Mouse (Mus musculus): ENCODE measurements at regions not wholly inside any gene's neighbourhood (a gene's known extent, or its start where the extent isn't known, plus 50 kb on each side); places are given as distances from the start of the nearest gene placed in this dataset.

- H3K4me2 ChIP-seq (ENCODE audit: low read depth, low read length), result no peak overlapping the region
- ATAC-seq (replicated peaks; ENCODE audit: extremely low read depth, insufficient read depth, low FRiP score), result no peak
- H3K9me3 ChIP-seq (replicated peaks; ENCODE audit: control insufficient read depth, low read length), result no peaks in the 10 kb centered on the region
- no peaks in the 10 kb centered on the region for H3K4me1 ChIP-seq (ENCODE audit: control insufficient read depth, insufficient read depth, low read length)
- no peak overlapping the region for H3K27ac ChIP-seq (ENCODE audit: low read length)
- no peak overlapping the region for H3K9ac ChIP-seq (ENCODE audit: low read length)
- no peak overlapping the region for H3K4me3 ChIP-seq (ENCODE audit: low read length)
- no peaks in the 10 kb centered on the region for H3K27me3 ChIP-seq (ENCODE audit: control insufficient read depth, insufficient read depth, low read length)
- no peaks in the 10 kb centered on the region for H3K36me3 ChIP-seq (ENCODE audit: control insufficient read depth, insufficient read depth)
- WGBS, result 81% methylated on average over 4 of the region's 4 CpGs
Measured at GRCm38 (mm10) chr10:53165036-53165435, 172.4 kb upstream of the Pln start.

GRCm38 (mm10) chr10:53167767-53168166, 169.7 kb upstream of the Pln start:
- Histone ChIP-seq H3K27me3 (ENCODE audit: control insufficient read depth, insufficient read depth, low read length) (no peaks in the 10 kb centered on the region), H3K4me3 (ENCODE audit: low read length) (no peak overlapping the region), H3K27ac (ENCODE audit: low read length) (no peak overlapping the region), H3K4me2 (ENCODE audit: low read depth, low read length) (no peak overlapping the region), H3K9ac (ENCODE audit: low read length) (no peak overlapping the region), H3K4me1 (ENCODE audit: control insufficient read depth, insufficient read depth, low read length) (no peaks in the 10 kb centered on the region), H3K36me3 (ENCODE audit: control insufficient read depth, insufficient read depth) (no peaks in the 10 kb centered on the region), H3K9me3 (replicated peaks; ENCODE audit: control insufficient read depth, low read length) (no peaks in the 10 kb centered on the region)
- ATAC-seq (replicated peaks; ENCODE audit: extremely low read depth, insufficient read depth, low FRiP score), result no peak
- 89% methylated on average over 5 of the region's 5 CpGs for WGBS

GRCm38 (mm10) chr10:53174038-53174564, 163.4 kb upstream of the Pln start:
- Histone ChIP-seq H3K4me3 (ENCODE audit: low read length) (no peak overlapping the region), H3K9me3 (replicated peaks; ENCODE audit: control insufficient read depth, low read length) (no peaks in the 10 kb centered on the region), H3K9ac (ENCODE audit: low read length) (no peak overlapping the region), H3K4me1 (ENCODE audit: control insufficient read depth, insufficient read depth, low read length) (peaks cover 24% of the 10 kb centered on the region), H3K27me3 (ENCODE audit: control insufficient read depth, insufficient read depth, low read length) (no peaks in the 10 kb centered on the region), H3K4me2 (ENCODE audit: low read depth, low read length) (no peak overlapping the region), H3K27ac (ENCODE audit: low read length) (no peak overlapping the region), H3K36me3 (ENCODE audit: control insufficient read depth, insufficient read depth) (no peaks in the 10 kb centered on the region)
- 58% methylated on average over 3 of the region's 3 CpGs for WGBS
- ATAC-seq (replicated peaks; ENCODE audit: extremely low read depth, insufficient read depth, low FRiP score), result no peak

- Histone ChIP-seq H3K4me3 (ENCODE audit: low read length) (no peak overlapping the region), H3K27me3 (ENCODE audit: control insufficient read depth, insufficient read depth, low read length) (no peaks in the 10 kb centered on the region), H3K4me1 (ENCODE audit: control insufficient read depth, insufficient read depth, low read length) (peaks cover 29% of the 10 kb centered on the region), H3K27ac (ENCODE audit: low read length) (peak overlapping the region; percentile 93), H3K4me2 (ENCODE audit: low read depth, low read length) (no peak overlapping the region), H3K36me3 (ENCODE audit: control insufficient read depth, insufficient read depth) (no peaks in the 10 kb centered on the region), H3K9me3 (replicated peaks; ENCODE audit: control insufficient read depth, low read length) (no peaks in the 10 kb centered on the region), H3K9ac (ENCODE audit: low read length) (no peak overlapping the region)
- ATAC-seq (replicated peaks; ENCODE audit: extremely low read depth, insufficient read depth, low FRiP score), result peak; percentile 80
- whole genome bisulfite sequencing, result 39% methylated on average over 2 of the region's 2 CpGs
Measured at GRCm38 (mm10) chr10:53175946-53176345, 161.5 kb upstream of the Pln start.

GRCm38 (mm10) chr10:53178561-53178960, 158.9 kb upstream of the Pln start:
- Histone ChIP-seq H3K27me3 (ENCODE audit: control insufficient read depth, insufficient read depth, low read length) (no peaks in the 10 kb centered on the region), H3K4me1 (ENCODE audit: control insufficient read depth, insufficient read depth, low read length) (peaks cover 37% of the 10 kb centered on the region), H3K36me3 (ENCODE audit: control insufficient read depth, insufficient read depth) (no peaks in the 10 kb centered on the region), H3K9ac (ENCODE audit: low read length) (0 out of 2 replicates have a peak overlapping the region, but pooled peaks have one; percentile 29), H3K9me3 (replicated peaks; ENCODE audit: control insufficient read depth, low read length) (no peaks in the 10 kb centered on the region), H3K4me2 (ENCODE audit: low read depth, low read length) (no peak overlapping the region), H3K4me3 (ENCODE audit: low read length) (no peak overlapping the region), H3K27ac (ENCODE audit: low read length) (peak overlapping the region; percentile 93)
- WGBS, result 61% methylated on average over 6 of the region's 6 CpGs
- ATAC-seq (replicated peaks; ENCODE audit: extremely low read depth, insufficient read depth, low FRiP score), result no peak

GRCm38 (mm10) chr10:53179109-53179508, 158.4 kb upstream of the Pln start:
- peak; percentile 49 for ATAC-seq (replicated peaks; ENCODE audit: extremely low read depth, insufficient read depth, low FRiP score)
- H3K4me1 ChIP-seq (ENCODE audit: control insufficient read depth, insufficient read depth, low read length), result peaks cover 37% of the 10 kb centered on the region
- H3K27ac ChIP-seq (ENCODE audit: low read length), result peak overlapping the region; percentile 93
- no peaks in the 10 kb centered on the region for H3K27me3 ChIP-seq (ENCODE audit: control insufficient read depth, insufficient read depth, low read length)
- H3K4me2 ChIP-seq (ENCODE audit: low read depth, low read length), result no peak overlapping the region
- WGBS, result 25% methylated on average over 6 of the region's 6 CpGs
- H3K9me3 ChIP-seq (replicated peaks; ENCODE audit: control insufficient read depth, low read length), result no peaks in the 10 kb centered on the region
- H3K36me3 ChIP-seq (ENCODE audit: control insufficient read depth, insufficient read depth), result no peaks in the 10 kb centered on the region
- no peak overlapping the region for H3K9ac ChIP-seq (ENCODE audit: low read length)
- H3K4me3 ChIP-seq (ENCODE audit: low read length), result no peak overlapping the region

- ATAC-seq (replicated peaks; ENCODE audit: extremely low read depth, insufficient read depth, low FRiP score), result peak; percentile 52
- peaks cover 34% of the 10 kb centered on the region for H3K4me1 ChIP-seq (ENCODE audit: control insufficient read depth, insufficient read depth, low read length)
- H3K9ac ChIP-seq (ENCODE audit: low read length), result peak overlapping the region; percentile 50
- H3K36me3 ChIP-seq (ENCODE audit: control insufficient read depth, insufficient read depth), result no peaks in the 10 kb centered on the region
- H3K4me3 ChIP-seq (ENCODE audit: low read length), result no peak overlapping the region
- peak overlapping the region; percentile 95 for H3K27ac ChIP-seq (ENCODE audit: low read length)
- peak overlapping the region; percentile 49 for H3K4me2 ChIP-seq (ENCODE audit: low read depth, low read length)
- no peaks in the 10 kb centered on the region for H3K9me3 ChIP-seq (replicated peaks; ENCODE audit: control insufficient read depth, low read length)
- H3K27me3 ChIP-seq (ENCODE audit: control insufficient read depth, insufficient read depth, low read length), result no peaks in the 10 kb centered on the region
- WGBS, result 11% methylated on average over 11 of the region's 11 CpGs
Measured at GRCm38 (mm10) chr10:53180751-53181151, 156.7 kb upstream of the Pln start.

GRCm38 (mm10) chr10:53181413-53181812, 156.1 kb upstream of the Pln start:
- no peaks in the 10 kb centered on the region for H3K36me3 ChIP-seq (ENCODE audit: control insufficient read depth, insufficient read depth)
- peak overlapping the region; percentile 50 for H3K9ac ChIP-seq (ENCODE audit: low read length)
- H3K27me3 ChIP-seq (ENCODE audit: control insufficient read depth, insufficient read depth, low read length), result no peaks in the 10 kb centered on the region
- peaks cover 28% of the 10 kb centered on the region for H3K4me1 ChIP-seq (ENCODE audit: control insufficient read depth, insufficient read depth, low read length)
- no peaks in the 10 kb centered on the region for H3K9me3 ChIP-seq (replicated peaks; ENCODE audit: control insufficient read depth, low read length)
- no peak for ATAC-seq (replicated peaks; ENCODE audit: extremely low read depth, insufficient read depth, low FRiP score)
- peak overlapping the region; percentile 18 for H3K4me2 ChIP-seq (ENCODE audit: low read depth, low read length)
- H3K4me3 ChIP-seq (ENCODE audit: low read length), result no peak overlapping the region
- WGBS, result 54% methylated on average over 9 of the region's 9 CpGs
- H3K27ac ChIP-seq (ENCODE audit: low read length), result peak overlapping the region; percentile 95

- H3K4me3 ChIP-seq (ENCODE audit: low read length), result no peak overlapping the region
- ATAC-seq (replicated peaks; ENCODE audit: extremely low read depth, insufficient read depth, low FRiP score), result no peak
- no peaks in the 10 kb centered on the region for H3K36me3 ChIP-seq (ENCODE audit: control insufficient read depth, insufficient read depth)
- no peak overlapping the region for H3K9ac ChIP-seq (ENCODE audit: low read length)
- no peak overlapping the region for H3K27ac ChIP-seq (ENCODE audit: low read length)
- no peak overlapping the region for H3K4me2 ChIP-seq (ENCODE audit: low read depth, low read length)
- WGBS, result 71% methylated on average over 3 of the region's 3 CpGs
- no peaks in the 10 kb centered on the region for H3K27me3 ChIP-seq (ENCODE audit: control insufficient read depth, insufficient read depth, low read length)
- H3K4me1 ChIP-seq (ENCODE audit: control insufficient read depth, insufficient read depth, low read length), result no peaks in the 10 kb centered on the region
- no peaks in the 10 kb centered on the region for H3K9me3 ChIP-seq (replicated peaks; ENCODE audit: control insufficient read depth, low read length)
Measured at GRCm38 (mm10) chr10:53208466-53208865, 129.0 kb upstream of the Pln start.
